Comparison of ENCODE assay signal across 8 mouse cellular contexts in the genomic region with DNA sequence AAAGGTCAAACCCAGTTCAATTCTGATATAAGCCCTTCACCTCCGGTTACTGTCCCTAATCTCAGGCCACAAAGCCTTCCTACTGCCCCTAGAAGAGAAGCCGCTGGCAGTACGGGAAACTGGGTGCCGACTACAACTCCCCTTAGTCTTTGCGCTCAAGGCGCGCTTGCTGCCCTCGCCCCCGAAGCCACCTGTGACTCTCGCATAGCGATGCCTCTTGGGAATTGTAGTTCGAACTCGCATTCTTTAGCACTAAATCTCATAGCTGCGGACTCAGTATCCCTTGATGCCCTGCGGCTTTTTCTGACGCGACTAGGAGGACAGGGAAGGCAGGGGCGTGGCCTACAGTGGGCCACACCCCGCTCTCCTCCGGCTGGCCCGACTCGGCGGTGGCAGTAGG. TPM values are rescaled to one million over a fixed set of nuclear protein-coding genes. Genes with fewer than 3 reads are reported as not detected.
A peak's percentile ranks its signal among the peaks of the same experiment; 100 is the strongest.
DNase-seq lines count a peak whose midpoint lies in the region; ATAC-seq and TF ChIP-seq lines count a peak whose summit lies in the region.

Gene Gtpbp2 (plus strand): TSS at position 347 of the 400 bp plus-strand sequence.

- H3K27me3 ChIP-seq in heart, embryonic 12.5 days (replicated peaks), result no peaks in the 10 kb centered on the region
- H3K27me3 ChIP-seq in kidney, postnatal 0 days (ENCODE audit: insufficient read depth, low read length), result no peaks in the 10 kb centered on the region
- no peaks in the 10 kb centered on the region for H3K27me3 ChIP-seq in liver, embryonic 11.5 days (replicated peaks; ENCODE audit: control insufficient read depth, insufficient read depth, low read length)
- no peaks in the 10 kb centered on the region for H3K27me3 ChIP-seq in stomach, embryonic 16.5 days (ENCODE audit: control insufficient read depth, insufficient read depth, low read length)

- WGBS in heart, embryonic 12.5 days, result 1% methylated on average over 23 of the region's 23 CpGs
- 0% methylated on average over 23 of the region's 23 CpGs for WGBS in kidney, postnatal 0 days
- under 1% methylated on average over 23 of the region's 23 CpGs for WGBS in liver, embryonic 11.5 days
- under 1% methylated on average over 23 of the region's 23 CpGs for WGBS in stomach, embryonic 16.5 days

- peaks cover 25% of the 10 kb centered on the region for H3K36me3 ChIP-seq in heart, embryonic 12.5 days
- H3K36me3 ChIP-seq in kidney, postnatal 0 days (ENCODE audit: insufficient read depth, low read length), result peaks cover 17% of the 10 kb centered on the region
- H3K36me3 ChIP-seq in liver, embryonic 11.5 days (ENCODE audit: control insufficient read depth, insufficient read depth, low read length), result peaks cover 17% of the 10 kb centered on the region; the same call in 1 of the 2 replicates
- peaks cover 6% of the 10 kb centered on the region; the same call in 1 of the 2 replicates for H3K36me3 ChIP-seq in stomach, embryonic 16.5 days (ENCODE audit: control insufficient read depth, insufficient read depth, low read length)

- H3K4me3 ChIP-seq in heart, embryonic 12.5 days, result peak within 1 kb of the TSS; percentile 74
- peak within 1 kb of the TSS; percentile 70 for H3K4me3 ChIP-seq in kidney, postnatal 0 days (replicated peaks; ENCODE audit: low read depth, low read length)
- peak within 1 kb of the TSS; percentile 86 for H3K4me3 ChIP-seq in liver, embryonic 11.5 days (ENCODE audit: low read depth, low read length)
- peak within 1 kb of the TSS; percentile 89 for H3K4me3 ChIP-seq in stomach, embryonic 16.5 days (replicated peaks; ENCODE audit: low read length)

- peaks cover 31% of the 10 kb centered on the region for H3K4me1 ChIP-seq in heart, embryonic 12.5 days (replicated peaks)
- peaks cover 9% of the 10 kb centered on the region; the same call in 1 of the 2 replicates for H3K4me1 ChIP-seq in kidney, postnatal 0 days (replicated peaks; ENCODE audit: insufficient read depth, low read length)
- H3K4me1 ChIP-seq in liver, embryonic 11.5 days (replicated peaks; ENCODE audit: control insufficient read depth, insufficient read depth, low read length), result peaks cover 36% of the 10 kb centered on the region
- peaks cover 12% of the 10 kb centered on the region for H3K4me1 ChIP-seq in stomach, embryonic 16.5 days (ENCODE audit: control insufficient read depth, insufficient read depth, low read length)

- no peak for TF ChIP-seq CTCF in kidney, postnatal 0 days (IDR thresholded peaks at IDR 0.05; ENCODE audit: low read depth)

- peak within 1 kb of the TSS; percentile 74 for H3K4me2 ChIP-seq in heart, embryonic 12.5 days
- H3K4me2 ChIP-seq in kidney, postnatal 0 days (ENCODE audit: low read length), result peak within 1 kb of the TSS; percentile 71
- H3K4me2 ChIP-seq in liver, embryonic 11.5 days, result peak within 1 kb of the TSS; percentile 88
- peak within 1 kb of the TSS; percentile 91 for H3K4me2 ChIP-seq in stomach, embryonic 16.5 days (ENCODE audit: low read depth, low read length)

- H3K9ac ChIP-seq in heart, embryonic 12.5 days, result peak within 1 kb of the TSS; percentile 92
- peak within 1 kb of the TSS; percentile 70 for H3K9ac ChIP-seq in kidney, postnatal 0 days (ENCODE audit: low read depth, low read length)
- H3K9ac ChIP-seq in liver, embryonic 11.5 days (ENCODE audit: low read depth, low read length), result peak within 1 kb of the TSS; percentile 84
- H3K9ac ChIP-seq in stomach, embryonic 16.5 days (ENCODE audit: low read length), result peak within 1 kb of the TSS; percentile 92

- H3K9me3 ChIP-seq in heart, embryonic 12.5 days (replicated peaks), result no peaks in the 10 kb centered on the region
- H3K9me3 ChIP-seq in kidney, postnatal 0 days (replicated peaks; ENCODE audit: low read length), result no peaks in the 10 kb centered on the region
- no peaks in the 10 kb centered on the region for H3K9me3 ChIP-seq in liver, embryonic 11.5 days (ENCODE audit: control insufficient read depth, low read length)
- no peaks in the 10 kb centered on the region for H3K9me3 ChIP-seq in stomach, embryonic 16.5 days (replicated peaks; ENCODE audit: control insufficient read depth, low read length)

- peak within 1 kb of the TSS; percentile 98 for H3K27ac ChIP-seq in heart, embryonic 12.5 days (ENCODE audit: poor library complexity, severe bottlenecking)
- H3K27ac ChIP-seq in kidney, postnatal 0 days, result peak within 1 kb of the TSS; percentile 80
- H3K27ac ChIP-seq in liver, embryonic 11.5 days (ENCODE audit: low read depth, low read length), result peak within 1 kb of the TSS; percentile 96
- H3K27ac ChIP-seq in stomach, embryonic 16.5 days (ENCODE audit: low read length), result peak within 1 kb of the TSS; percentile 96

- peak; percentile 98 for DNase-seq in CD4-positive, CD25-positive, alpha-beta regulatory T cell, adult 2 months (ENCODE audit: low read depth, low spot score)
- DNase-seq in brain, embryonic 18.5 days (ENCODE audit: low read depth, low spot score), result peak; percentile 99
- DNase-seq in kidney, postnatal 0 days (ENCODE audit: low spot score), result peak; percentile 100
- DNase-seq in liver, embryonic 11.5 days (ENCODE audit: low spot score), result peak; percentile 90
- DNase-seq in naive thymus-derived CD4-positive, alpha-beta T cell, adult 2 months (ENCODE audit: low read depth), result peak; percentile 98

- peak; percentile 71 for ATAC-seq in erythroid progenitor cell, adult 5-6 weeks (replicated peaks; ENCODE audit: low FRiP score, poor library complexity, severe bottlenecking)
- ATAC-seq in heart, embryonic 12.5 days (ENCODE audit: insufficient number of reproducible peaks, low FRiP score), result peak; percentile 91
- ATAC-seq in kidney, postnatal 0 days (replicated peaks; ENCODE audit: low FRiP score, low read depth), result peak; percentile 92
- peak; percentile 86 for ATAC-seq in liver, embryonic 11.5 days (replicated peaks; ENCODE audit: low FRiP score)
- ATAC-seq in stomach, embryonic 16.5 days (ENCODE audit: insufficient read depth, low FRiP score), result peak; percentile 94

RNA-seq across cellular contexts. Expression of gene Gtpbp2, which starts in this region (rescaled TPM):
- 369 and 467 TPM in 2 replicates for total RNA-seq in erythroid progenitor cell, adult 5-6 weeks (2015; ENCODE audit: low replicate concordance)
- 572 and 831 TPM in 2 replicates for total RNA-seq in erythroid progenitor cell, adult 5-6 weeks (2017; ENCODE audit: low replicate concordance)
- 34.5 and 39.1 TPM in 2 replicates for polyA plus RNA-seq in heart, embryonic 12.5 days (2016; fragmentation: Nextera tagmentation; extraction: Ambion mirVana)
- 25.4 and 26.3 TPM in 2 replicates for polyA plus RNA-seq in kidney, postnatal 0 days (2015; fragmentation: Nextera tagmentation; extraction: Ambion mirVana)
- 26.1 and 31.1 TPM in 2 replicates for polyA plus RNA-seq in liver, embryonic 11.5 days (2014; fragmentation: Nextera tagmentation; extraction: Ambion mirVana)
- 37.9 and 39.2 TPM in 2 replicates for polyA plus RNA-seq in stomach, embryonic 16.5 days (2015; fragmentation: Nextera tagmentation; extraction: Ambion mirVana)

Comparison
In these comparisons a context has a peak if more than half of its experiments do, and no peak if none do; other contexts are left out.
1. Peak in every context shown above with its lines: DNase-seq, ATAC-seq, H3K4me3 ChIP-seq and H3K27ac ChIP-seq.